Mouse (Mus musculus): ENCODE results near the gene Vsig10.
"Not testable (repeated sequence)": the region's sequence is repeated elsewhere in the genome, so short reads cannot be mapped to it uniquely, and the experiment has no call there.

Gene Vsig10

GRCm38 (mm10) chr5:117318741-117319629 lies at the start of gene Vsig10:
TSS of gene Vsig10 (plus strand) at chr5:117319083.
- DNase-seq: peak; percentile 50

GRCm38 (mm10) chr5:117269395-117269794 lies 49.5 kb upstream of the Vsig10 start:
- DNase-seq: no peak

- no peak for DNase-seq
Measured at GRCm38 (mm10) chr5:117271945-117272344, 46.9 kb upstream of the Vsig10 start.

GRCm38 (mm10) chr5:117274817-117275216 lies 44.1 kb upstream of the Vsig10 start:
- no peak for DNase-seq

- no peak for DNase-seq
Measured at GRCm38 (mm10) chr5:117277784-117278183, 41.1 kb upstream of the Vsig10 start.

GRCm38 (mm10) chr5:117278809-117279668 lies 39.8 kb upstream of the Vsig10 start:
- no peak for DNase-seq

GRCm38 (mm10) chr5:117279669-117280050 lies 39.2 kb upstream of the Vsig10 start:
- DNase-seq: no peak

GRCm38 (mm10) chr5:117281536-117281935 lies 37.3 kb upstream of the Vsig10 start:
- DNase-seq: no peak

GRCm38 (mm10) chr5:117282360-117282759 lies 36.5 kb upstream of the Vsig10 start:
- DNase-seq: no peak

- DNase-seq: no peak
Measured at GRCm38 (mm10) chr5:117284029-117284428, 34.9 kb upstream of the Vsig10 start.

- DNase-seq: no peak
Measured at GRCm38 (mm10) chr5:117284682-117285081, 34.2 kb upstream of the Vsig10 start.

- DNase-seq: no peak
Measured at GRCm38 (mm10) chr5:117285266-117285665, 33.6 kb upstream of the Vsig10 start.

- DNase-seq: no peak
Measured at GRCm38 (mm10) chr5:117286286-117286685, 32.6 kb upstream of the Vsig10 start.

- DNase-seq: peak; percentile 96
Measured at GRCm38 (mm10) chr5:117286831-117287822, 31.8 kb upstream of the Vsig10 start, which contains the start of gene Pebp1. TSS of gene Pebp1 (minus strand) at chr5:117287625.

- no peak for DNase-seq
Measured at GRCm38 (mm10) chr5:117289646-117290045, 29.2 kb upstream of the Vsig10 start.

GRCm38 (mm10) chr5:117290081-117290480 lies 28.8 kb upstream of the Vsig10 start:
- DNase-seq: no peak

- no peak for DNase-seq
Measured at GRCm38 (mm10) chr5:117291312-117291711, 27.6 kb upstream of the Vsig10 start.

GRCm38 (mm10) chr5:117292547-117292946 lies 26.3 kb upstream of the Vsig10 start:
- no peak for DNase-seq

- not testable (repeated sequence) for DNase-seq
Measured at GRCm38 (mm10) chr5:117293776-117294175, 25.1 kb upstream of the Vsig10 start.

- DNase-seq: no peak
Measured at GRCm38 (mm10) chr5:117295011-117295410, 23.9 kb upstream of the Vsig10 start.

- DNase-seq: no peak
Measured at GRCm38 (mm10) chr5:117302899-117303298, 16.0 kb upstream of the Vsig10 start.
